Mouse (Mus musculus) C2C12 (cell line): ENCODE measurements around the gene Thada. TPM values are rescaled to one million over a fixed set of nuclear protein-coding genes. Genes with fewer than 3 reads are reported as not detected.

Experiments
- H3K27me3 ChIP-seq: one replicate; pipeline ENCODE4 v1.6.1; 2011; ENCODE audit not compliant: control insufficient read depth, insufficient read depth, insufficient read length
- H3K36me3 ChIP-seq: one replicate; pipeline ENCODE4 v1.6.1; 2011; ENCODE audit not compliant: control insufficient read depth, insufficient read depth
- H3K4me3 ChIP-seq: one replicate; pipeline ENCODE4 v1.5.1; 2011; ENCODE audit warnings: mild to moderate bottlenecking, control low read depth; ENCODE audit not compliant: poor library complexity, insufficient read depth, severe bottlenecking
- H3K79me2 ChIP-seq: one replicate; pipeline ENCODE4 v1.6.1; 2011; ENCODE audit not compliant: control insufficient read depth, insufficient read depth
- H3K79me3 ChIP-seq: one replicate; pipeline ENCODE4 v1.6.1; 2011; ENCODE audit warnings: low read depth, control low read depth
- H3ac ChIP-seq: one replicate; pipeline ENCODE3; 2011; ENCODE audit warnings: low read depth; ENCODE audit not compliant: control insufficient read depth, insufficient read length
- CEBPB ChIP-seq: IDR thresholded peaks from one replicate; pipeline ENCODE4 v1.6.1; 2011; ENCODE audit warnings: low read depth, mild to moderate bottlenecking, control low read depth, moderate library complexity
- CTCF ChIP-seq: IDR thresholded peaks from one replicate; pipeline ENCODE4 v1.5.1; 2011; ENCODE audit not compliant: control insufficient read depth, insufficient read depth, insufficient read length
- FOSL1 ChIP-seq: IDR thresholded peaks from one replicate; pipeline ENCODE4 v1.8.0; 2011; ENCODE audit warnings: mild to moderate bottlenecking, low read length; ENCODE audit not compliant: poor library complexity, insufficient read depth, severe bottlenecking
- MAX ChIP-seq: IDR thresholded peaks from one replicate; pipeline ENCODE4 v1.6.1; 2011; ENCODE audit warnings: mild to moderate bottlenecking, control low read depth
- MYOD1 ChIP-seq: IDR thresholded peaks from one replicate; pipeline ENCODE4 v1.6.1; 2011; ENCODE audit warnings: low read depth; ENCODE audit not compliant: control insufficient read depth, insufficient read length
- MYOG ChIP-seq: IDR thresholded peaks from one replicate; pipeline ENCODE4 v1.6.1; 2011; ENCODE audit not compliant: control insufficient read depth, insufficient read length; ENCODE audit errors: extremely low read depth
- USF1 ChIP-seq: IDR thresholded peaks from one replicate; pipeline ENCODE4 v1.6.1; 2011; ENCODE audit warnings: low read depth, mild to moderate bottlenecking, control low read depth, moderate library complexity
- polyA plus RNA-seq: library from polyadenylated mRNA; unstranded; fragments of >200 nt; fragmentation: generic; extraction: Trizol; gene quantifications from one replicate; pipeline ENCODE4 v1.2.1, GENCODE M21; 2012; ENCODE audit warnings: missing spikeins

Gene Thada
- polyA plus RNA-seq, 1 experiment = 7.3 TPM

DNA sequence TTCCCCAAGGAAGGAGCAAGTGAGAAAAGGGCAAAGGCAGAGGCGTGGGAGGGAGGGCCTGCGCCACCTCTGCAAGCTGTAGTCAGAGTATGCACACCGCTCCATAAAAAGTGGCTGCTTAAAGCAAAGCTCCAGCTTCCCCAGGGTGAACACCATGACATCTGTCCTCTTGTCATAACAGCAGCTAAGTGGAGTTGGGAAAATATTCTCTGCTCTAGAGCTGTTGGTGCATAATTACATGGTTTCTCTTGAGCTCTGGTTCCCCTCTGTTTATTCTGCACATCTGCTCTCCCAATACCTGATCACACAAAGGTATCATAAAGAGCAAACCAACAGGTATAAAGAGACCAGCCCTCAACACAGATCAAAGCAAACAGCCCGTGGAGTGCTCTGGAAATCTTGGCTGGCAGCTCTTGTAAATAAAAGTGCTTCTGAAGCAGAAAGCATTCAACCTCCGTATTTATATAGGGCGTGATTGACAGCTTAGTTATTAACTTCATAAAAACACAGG is 100.2 kb downstream of the Thada start:
- no peak for TF ChIP-seq CEBPB
- TF ChIP-seq FOSL1 = no peak
- TF ChIP-seq MAX = no peak
- no peak for TF ChIP-seq MYOG
- TF ChIP-seq USF1 = no peak
- TF ChIP-seq MYOD1 = no peak
- TF ChIP-seq CTCF = no peak
- no peaks in the 10 kb centered on the region for H3K27me3 ChIP-seq
- no peaks in the 10 kb centered on the region for H3K79me3 ChIP-seq

DNA sequence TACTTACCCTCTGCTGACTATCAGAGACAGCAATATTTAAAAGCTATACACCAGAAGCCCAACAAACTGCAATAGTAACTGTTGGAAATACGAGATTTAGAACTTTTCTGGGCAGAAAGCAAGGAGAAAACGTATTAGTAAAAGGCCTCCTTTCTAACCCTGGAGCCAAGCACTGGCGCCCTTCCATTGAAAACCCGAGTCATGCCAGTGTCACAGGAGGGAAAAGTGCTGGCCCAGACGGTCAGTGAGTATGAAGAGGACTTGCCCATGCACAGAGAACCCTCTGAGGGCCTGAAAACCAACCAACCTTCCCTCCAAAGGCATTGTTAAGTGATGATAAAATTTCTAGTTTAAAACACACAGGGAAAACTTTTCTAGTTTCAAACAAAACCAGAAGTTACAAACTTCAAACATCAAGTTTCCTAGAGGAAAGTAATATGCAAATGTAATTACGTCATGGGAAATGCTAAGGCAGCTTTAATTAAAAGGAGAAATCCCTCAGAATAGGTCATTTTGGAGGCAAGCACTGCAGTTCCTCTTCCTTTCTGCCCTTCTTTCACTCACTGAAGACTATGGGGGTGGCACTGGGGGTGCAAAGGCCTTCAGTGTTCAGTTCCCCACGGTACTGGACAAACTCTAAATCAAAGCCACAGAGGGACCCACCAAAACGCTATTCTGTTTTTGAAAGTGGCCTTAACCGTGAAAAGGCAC is 100.8 kb downstream of the Thada start:
- H3K27me3 ChIP-seq = no peaks in the 10 kb centered on the region
- H3K4me3 ChIP-seq = no peak overlapping the region
- H3ac ChIP-seq = no peak overlapping the region

More for the DNA sequence above, 100.2 kb downstream of the Thada start:
- Histone ChIP-seq H3K36me3 (peaks cover 23% of the 10 kb centered on the region), H3ac (no peak overlapping the region), H3K4me3 (no peak overlapping the region), H3K79me2 (no peaks in the 10 kb centered on the region)

DNA sequence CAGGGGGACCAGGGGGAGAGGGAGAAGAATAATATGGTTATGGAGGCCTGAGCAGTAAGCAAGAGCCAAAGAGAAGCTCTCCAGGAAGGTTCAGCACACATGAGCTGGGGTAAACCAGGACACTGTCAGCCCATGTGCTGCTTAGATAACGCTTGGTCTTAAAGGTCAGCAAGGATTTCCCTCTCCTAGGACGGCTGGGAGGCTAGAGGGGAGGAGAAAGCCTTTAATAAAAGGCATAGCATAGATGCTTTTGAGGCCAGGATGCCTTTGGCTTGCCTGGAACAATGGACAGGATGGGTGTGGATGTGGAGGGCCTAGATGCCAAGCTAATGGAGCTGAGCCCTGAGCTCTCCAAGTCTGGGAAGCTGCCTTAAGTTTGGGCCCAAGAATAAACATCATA is 102.6 kb downstream of the Thada start:
- Histone ChIP-seq H3K4me3 (no peak overlapping the region), H3K79me2 (no peaks in the 10 kb centered on the region), H3K36me3 (peaks cover 22% of the 10 kb centered on the region), H3K79me3 (no peaks in the 10 kb centered on the region), H3ac (no peak overlapping the region), H3K27me3 (no peaks in the 10 kb centered on the region)
- TF ChIP-seq FOSL1 = no peak
- TF ChIP-seq MAX = no peak
- no peak for TF ChIP-seq MYOG
- TF ChIP-seq CTCF = no peak
- no peak for TF ChIP-seq CEBPB
- TF ChIP-seq USF1 = no peak
- TF ChIP-seq MYOD1 = no peak

More for the DNA sequence above, 100.8 kb downstream of the Thada start:
- TF ChIP-seq FOSL1 (no peak), USF1 (no peak), MYOD1 (no peak), MYOG (no peak), CTCF (no peak), MAX (no peak), CEBPB (no peak)
- no peaks in the 10 kb centered on the region for H3K79me2 ChIP-seq
- H3K79me3 ChIP-seq = no peaks in the 10 kb centered on the region
- H3K36me3 ChIP-seq = peaks cover 23% of the 10 kb centered on the region

DNA sequence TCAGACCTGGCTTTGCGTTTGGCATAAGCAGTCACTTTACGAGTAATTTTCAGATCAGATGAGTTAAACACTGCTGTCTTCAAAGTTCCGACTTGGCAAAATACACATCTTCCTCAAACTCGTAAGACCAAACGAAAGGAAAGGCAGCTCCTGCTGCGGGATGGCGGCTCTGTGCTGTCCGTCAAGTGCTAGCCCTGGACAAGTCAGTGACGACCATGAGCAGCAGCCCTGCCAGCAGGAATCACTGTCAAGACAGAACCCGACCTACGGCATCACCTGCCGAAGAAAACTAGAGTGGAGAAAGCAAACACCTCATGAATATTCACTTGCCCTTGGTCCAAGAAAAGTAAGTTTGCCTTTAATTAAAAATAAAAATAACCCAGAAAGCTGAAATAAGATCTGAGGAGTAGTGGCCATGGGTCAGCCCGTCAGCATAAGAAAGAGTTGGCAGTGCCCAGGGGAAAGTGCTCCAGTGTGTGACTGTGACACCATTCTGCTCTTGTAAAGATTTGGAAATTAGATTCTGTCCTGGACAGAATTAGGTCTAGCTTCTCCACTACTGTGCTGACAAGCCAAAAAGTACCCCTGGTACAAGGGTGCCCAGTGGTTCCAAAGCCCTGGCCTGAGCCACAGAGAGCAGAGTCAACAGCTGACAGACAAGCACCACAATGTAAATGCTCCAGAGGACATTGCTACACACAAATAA is 103.3 kb downstream of the Thada start:
- H3K27me3 ChIP-seq = no peaks in the 10 kb centered on the region
- peaks cover 28% of the 10 kb centered on the region for H3K36me3 ChIP-seq
- no peak for TF ChIP-seq MYOG
- no peak for TF ChIP-seq CTCF
- no peak for TF ChIP-seq FOSL1
- no peak for TF ChIP-seq USF1
- no peak for TF ChIP-seq MAX
- no peak for TF ChIP-seq CEBPB
- TF ChIP-seq MYOD1 = no peak
- H3K79me3 ChIP-seq = no peaks in the 10 kb centered on the region
- no peak overlapping the region for H3ac ChIP-seq
- no peaks in the 10 kb centered on the region for H3K79me2 ChIP-seq
- H3K4me3 ChIP-seq = no peak overlapping the region

DNA sequence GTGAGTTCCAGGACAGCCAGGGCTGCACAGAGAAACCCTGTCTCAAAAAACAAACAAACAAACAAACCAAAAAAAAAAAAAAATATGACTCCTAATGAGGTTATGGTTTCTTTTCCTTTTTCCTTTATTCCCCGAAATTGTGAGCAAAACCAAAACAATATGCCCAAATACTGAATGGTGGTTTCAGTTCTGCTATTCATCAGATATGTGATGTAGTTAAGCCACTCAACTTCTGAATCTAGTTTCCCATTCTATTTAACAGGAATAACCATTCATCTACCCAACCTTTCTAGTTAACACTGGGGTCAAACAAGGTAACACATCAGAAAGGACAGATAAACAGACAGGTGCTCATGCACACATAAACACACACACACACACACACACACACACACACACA is 105.0 kb downstream of the Thada start:
- H3K79me3 ChIP-seq = no peaks in the 10 kb centered on the region
- no peaks in the 10 kb centered on the region for H3K79me2 ChIP-seq
- H3K27me3 ChIP-seq = no peaks in the 10 kb centered on the region
- no peak overlapping the region for H3K4me3 ChIP-seq
- peaks cover 28% of the 10 kb centered on the region for H3K36me3 ChIP-seq
- TF ChIP-seq CTCF = no peak
- TF ChIP-seq MYOG = no peak
- TF ChIP-seq MYOD1 = no peak
- no peak for TF ChIP-seq MAX
- no peak for TF ChIP-seq FOSL1
- TF ChIP-seq USF1 = no peak
- no peak for TF ChIP-seq CEBPB
- no peak overlapping the region for H3ac ChIP-seq
